Mouse (Mus musculus) macrophage (primary cell): ENCODE measurements around the gene Bri3. TPM values are rescaled to one million over a fixed set of nuclear protein-coding genes. Genes with fewer than 3 reads are reported as not detected.
"Not testable (repeated sequence)": the region's sequence is repeated elsewhere in the genome, so short reads cannot be mapped to it uniquely, and the experiment has no call there.

Experiments
- H3K27ac ChIP-seq: fragments of 350-480 bp; formaldehyde crosslinking; 2 replicates; pipeline ENCODE4 v1.9.0; 2021
- H3K36me3 ChIP-seq: fragments of 350-480 bp; formaldehyde crosslinking; 2 replicates; pipeline ENCODE4 v1.9.0; 2021; ENCODE audit errors: inconsistent target
- H3K4me3 ChIP-seq: fragments of 350-480 bp; formaldehyde crosslinking; 2 replicates; pipeline ENCODE4 v1.9.0; 2021; ENCODE audit errors: inconsistent target
- H3K79me2 ChIP-seq: fragments of 350-480 bp; formaldehyde crosslinking; 2 replicates; pipeline ENCODE4 v1.9.0; 2021; ENCODE audit errors: inconsistent target
- WGBS: methylation state at CpG from one replicate; pipeline ENCODE4 v1.1.7; 2026; ENCODE audit warnings: inconsistent platforms; ENCODE audit not compliant: missing documents; 5-methylcytosine and 5-hydroxymethylcytosine counted together
- polyA plus RNA-seq: library from polyadenylated mRNA; stranded (reverse); fragments of 250-400 nt; gene quantifications from 3 replicates; pipeline ENCODE4 v1.2.4, GENCODE M21; 2018; ENCODE audit warnings: inconsistent platforms

The Bri3 gene
- polyA plus RNA-seq, 1 experiment from 2014 or later: 238 TPM

DNA sequence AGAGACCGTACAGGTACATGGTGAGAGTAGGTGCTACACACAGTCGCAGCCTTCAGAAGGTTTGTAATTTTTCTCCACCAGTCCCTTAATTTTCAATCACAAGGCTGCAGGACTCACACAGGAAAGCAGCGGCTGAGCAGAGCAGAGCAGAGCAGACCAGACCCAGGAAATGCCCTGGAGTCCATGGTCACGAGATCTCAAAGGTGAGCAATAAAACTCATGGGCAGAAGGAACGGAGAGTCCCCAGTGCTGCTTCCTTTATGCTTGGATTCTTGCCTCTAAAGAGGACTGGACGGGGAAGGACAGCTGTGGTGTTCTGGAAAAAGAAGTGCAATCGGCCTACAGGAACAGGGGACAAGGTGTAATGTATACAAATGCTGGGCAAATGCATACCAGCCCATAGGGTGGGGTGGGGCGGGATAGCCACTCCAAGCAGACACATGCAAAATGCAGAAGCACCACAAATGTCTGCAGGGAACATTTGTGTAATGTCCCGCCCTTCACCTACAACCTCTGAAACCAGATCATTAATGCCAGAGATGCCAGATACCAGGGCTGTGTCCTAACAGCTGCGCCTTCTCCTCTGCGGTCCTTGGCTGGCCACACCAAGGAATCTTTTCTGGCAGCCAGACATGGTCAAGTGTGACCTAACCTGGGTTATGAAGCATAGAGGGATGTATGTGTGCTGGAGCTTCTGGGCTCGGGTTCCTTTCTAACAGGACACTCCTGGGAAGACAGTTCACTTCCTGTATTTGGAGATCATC lies 70.7 kb downstream of the Bri3 start:
- H3K79me2 ChIP-seq: no peaks in the 10 kb centered on the region
- no peak overlapping the region for H3K27ac ChIP-seq
- no peaks in the 10 kb centered on the region for H3K36me3 ChIP-seq
- H3K4me3 ChIP-seq: no peak overlapping the region
- WGBS: 94% methylated on average over 12 of the region's 12 CpGs

DNA sequence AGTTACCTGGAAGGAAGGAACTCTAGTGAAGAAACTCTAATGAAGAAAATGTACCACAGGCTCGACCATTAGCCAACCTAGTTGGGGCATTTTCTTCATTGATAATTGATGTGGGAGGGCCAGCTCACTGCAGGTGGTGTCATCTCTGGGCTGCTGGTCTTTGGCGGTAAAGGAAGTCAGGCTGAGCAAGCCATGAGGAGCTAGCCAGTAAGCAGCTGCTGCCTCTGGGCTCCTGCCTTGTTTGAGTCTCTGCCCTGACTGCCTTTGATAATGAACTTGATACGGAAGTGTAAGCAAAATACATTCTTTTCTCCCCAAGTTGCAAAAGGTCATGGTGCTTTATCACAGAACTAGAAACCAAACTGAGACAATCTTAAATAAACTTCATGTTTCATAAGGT lies 72.2 kb downstream of the Bri3 start:
- H3K27ac ChIP-seq: no peak overlapping the region
- 93% methylated on average over 3 of the region's 3 CpGs for whole genome bisulfite sequencing
- no peaks in the 10 kb centered on the region for H3K79me2 ChIP-seq
- no peak overlapping the region for H3K4me3 ChIP-seq
- H3K36me3 ChIP-seq: no peaks in the 10 kb centered on the region

DNA sequence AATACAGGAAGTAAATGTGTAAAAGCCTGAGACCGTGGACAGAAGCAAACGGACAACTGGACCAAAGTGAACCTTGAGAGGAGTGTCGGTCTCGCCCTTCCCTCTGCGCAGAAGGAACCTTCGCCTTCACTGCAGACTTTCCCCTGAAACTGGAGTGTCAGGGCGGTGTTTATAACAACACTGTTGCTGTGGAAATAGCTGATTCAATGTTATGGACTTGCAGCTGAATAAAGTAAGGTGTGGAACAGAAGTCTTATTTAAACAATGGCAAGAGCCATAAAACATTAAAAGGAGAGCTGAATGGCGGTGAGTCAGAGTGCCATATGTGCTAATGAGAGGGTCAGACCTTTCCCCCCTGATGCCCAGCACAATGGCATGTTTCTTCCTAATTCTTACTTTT lies 73.2 kb downstream of the Bri3 start:
- no peak overlapping the region for H3K27ac ChIP-seq
- 85% methylated on average over 8 of the region's 8 CpGs for WGBS
- no peaks in the 10 kb centered on the region for H3K36me3 ChIP-seq
- H3K79me2 ChIP-seq: no peaks in the 10 kb centered on the region
- no peak overlapping the region for H3K4me3 ChIP-seq

DNA sequence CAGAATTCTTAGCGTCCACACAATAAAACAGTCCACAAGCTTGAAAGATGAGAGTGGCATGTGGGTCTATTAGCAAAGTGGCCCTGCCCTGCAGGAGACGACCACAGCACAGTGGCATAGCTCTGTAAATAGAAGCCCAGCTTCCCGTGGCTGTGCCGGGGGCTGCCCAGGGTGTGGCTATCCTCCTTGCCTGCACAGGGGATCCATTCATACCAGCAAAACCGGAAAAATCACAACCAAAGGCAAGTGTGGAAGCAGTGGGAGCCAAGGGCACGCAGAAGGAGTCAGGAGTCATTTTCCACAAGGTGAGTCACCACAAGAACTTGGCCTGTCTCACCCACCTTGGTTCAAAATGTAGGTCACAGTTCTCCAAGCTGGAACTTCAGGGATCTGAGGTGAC lies 74.0 kb downstream of the Bri3 start:
- H3K36me3 ChIP-seq: no peaks in the 10 kb centered on the region
- H3K79me2 ChIP-seq: no peaks in the 10 kb centered on the region
- no peak overlapping the region for H3K4me3 ChIP-seq
- H3K27ac ChIP-seq: no peak overlapping the region
- WGBS: 88% methylated on average over 6 of the region's 6 CpGs

DNA sequence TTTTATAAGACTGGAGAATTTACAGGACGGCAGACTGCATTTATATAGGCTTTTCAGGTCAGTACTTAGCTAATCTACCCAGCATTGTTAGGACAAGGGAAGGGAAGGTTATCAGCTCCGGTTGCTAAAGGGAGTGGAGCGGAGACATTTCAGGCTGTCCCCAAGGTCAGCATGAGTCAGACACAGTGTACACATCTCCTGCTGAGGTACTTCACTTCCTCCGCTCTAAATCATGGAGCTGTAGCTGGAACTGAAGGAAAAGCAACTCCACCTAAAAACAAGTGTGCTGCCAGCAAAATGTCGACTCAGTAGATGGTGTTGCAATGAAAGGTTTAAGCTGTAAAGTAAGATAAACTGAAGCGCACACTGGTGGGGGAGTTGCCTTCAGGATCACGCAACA lies 77.4 kb downstream of the Bri3 start:
- Histone ChIP-seq H3K36me3 (no peaks in the 10 kb centered on the region), H3K4me3 (no peak overlapping the region), H3K27ac (no peak overlapping the region), H3K79me2 (no peaks in the 10 kb centered on the region)
- 79% methylated on average over 7 of the region's 7 CpGs for WGBS

DNA sequence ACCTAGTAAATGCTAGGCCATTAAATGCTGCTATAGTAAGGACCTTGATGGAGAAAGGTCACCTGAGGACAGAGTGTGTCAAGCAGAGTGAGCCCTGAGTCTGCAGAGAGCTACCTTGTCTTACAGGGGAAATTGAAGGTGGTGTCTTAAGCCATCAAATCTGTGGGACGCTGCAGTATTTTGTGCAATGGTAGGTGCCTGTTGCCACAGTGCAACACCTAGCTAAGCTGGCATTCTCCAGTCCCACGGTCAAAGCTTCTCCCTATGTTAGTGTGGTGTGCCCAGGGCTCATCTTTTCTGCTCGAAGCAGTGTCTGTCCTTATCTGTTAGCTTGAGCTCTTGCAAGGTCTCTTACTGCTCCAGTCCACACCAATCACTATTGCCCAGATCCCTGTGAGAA lies 78.5 kb downstream of the Bri3 start:
- WGBS: 100% methylated on average over 3 of the region's 3 CpGs
- no peaks in the 10 kb centered on the region for H3K36me3 ChIP-seq

DNA sequence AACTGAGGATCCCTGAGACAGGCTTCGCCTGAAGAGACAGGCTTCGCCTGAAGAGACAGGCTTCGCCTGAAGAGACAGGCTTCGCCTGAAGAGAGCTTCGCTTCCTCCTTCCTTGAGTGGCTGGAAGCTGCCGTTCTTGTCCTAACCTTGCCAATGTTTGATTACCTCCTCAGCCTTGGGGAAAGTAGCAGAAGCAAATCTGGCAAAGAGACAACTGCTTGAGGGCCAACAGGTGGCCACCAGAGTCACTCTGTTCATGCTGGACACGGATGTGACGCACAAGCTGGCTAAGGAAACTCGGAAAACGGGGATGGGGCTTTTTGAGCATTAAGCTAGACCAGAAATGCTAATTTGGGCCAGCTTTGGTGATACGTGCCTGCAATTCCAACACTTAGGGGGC lies 89.8 kb downstream of the Bri3 start:
- H3K27ac ChIP-seq: no peak overlapping the region
- 93% methylated on average over 10 of the region's 11 CpGs for WGBS
- no peaks in the 10 kb centered on the region for H3K36me3 ChIP-seq
- H3K4me3 ChIP-seq: no peak overlapping the region
- no peaks in the 10 kb centered on the region for H3K79me2 ChIP-seq

More for the DNA sequence above, 78.5 kb downstream of the Bri3 start:
- H3K27ac ChIP-seq: no peak overlapping the region
- H3K4me3 ChIP-seq: no peak overlapping the region
- no peaks in the 10 kb centered on the region for H3K79me2 ChIP-seq

DNA sequence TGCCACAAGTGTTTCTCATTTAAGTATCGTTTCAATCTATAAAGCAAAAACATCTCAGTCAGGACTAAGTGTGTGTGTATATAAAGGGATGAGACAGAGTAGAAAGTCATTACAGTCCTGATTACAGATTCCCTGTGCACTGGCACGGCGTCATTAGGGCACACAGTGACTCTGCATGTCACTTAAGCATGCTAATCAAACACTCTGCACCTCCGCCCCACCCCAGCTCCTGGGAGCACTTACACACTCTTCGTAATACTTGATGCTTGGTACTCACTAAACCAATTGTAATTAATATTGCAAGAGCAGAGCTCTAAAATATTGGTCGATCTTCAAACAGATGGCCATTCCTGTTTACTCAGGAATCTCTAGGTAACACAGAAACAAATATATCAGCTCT lies 91.1 kb downstream of the Bri3 start:
- H3K4me3 ChIP-seq, H3K36me3 ChIP-seq, H3K27ac ChIP-seq, H3K79me2 ChIP-seq: not testable (repeated sequence)
- 94% methylated on average over 5 of the region's 6 CpGs for WGBS

DNA sequence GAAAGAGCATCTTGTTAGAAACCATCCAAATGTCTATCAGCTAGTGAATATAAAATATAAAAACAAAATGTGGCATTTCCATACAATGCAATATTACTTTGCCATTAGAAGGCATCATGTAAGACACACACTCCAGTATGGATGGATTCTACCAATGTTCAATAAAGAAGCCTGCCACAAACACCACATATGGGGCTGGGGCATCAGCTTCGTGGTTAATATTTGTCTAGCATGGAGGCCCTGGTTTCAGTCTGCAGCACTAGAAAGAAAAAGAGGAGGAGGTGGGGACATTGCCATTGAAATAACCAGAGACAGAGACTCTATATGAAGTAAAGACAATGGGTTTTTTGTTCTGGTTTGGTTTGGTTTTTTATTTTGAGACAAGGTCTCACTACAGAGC lies 94.5 kb downstream of the Bri3 start:
- Histone ChIP-seq H3K4me3 (no peak overlapping the region), H3K36me3 (no peaks in the 10 kb centered on the region), H3K79me2 (no peaks in the 10 kb centered on the region), H3K27ac (no peak overlapping the region)
- WGBS: 67% methylated on average over 1 of the region's 1 CpGs

DNA sequence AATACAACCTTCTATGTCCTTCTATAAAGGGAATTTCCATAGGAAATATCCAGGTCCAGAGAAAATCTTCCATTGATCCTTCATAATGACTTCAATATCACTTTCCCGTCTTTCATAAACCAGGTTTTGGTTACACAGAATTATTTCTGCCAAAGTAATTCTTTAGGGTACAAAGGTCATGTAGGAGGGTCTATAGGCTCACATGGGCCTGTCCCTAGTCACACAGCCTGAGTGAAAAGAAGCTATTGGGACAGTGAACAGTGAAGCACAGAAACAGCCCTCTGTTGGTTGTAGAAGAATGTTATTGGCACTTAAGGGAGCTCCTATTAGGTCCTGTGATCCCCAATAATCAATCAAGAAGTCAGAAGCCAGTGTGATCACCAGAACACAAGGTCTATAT lies 96.8 kb downstream of the Bri3 start:
- H3K27ac ChIP-seq: no peak overlapping the region
- no peaks in the 10 kb centered on the region for H3K36me3 ChIP-seq
- H3K79me2 ChIP-seq: no peaks in the 10 kb centered on the region
- no peak overlapping the region for H3K4me3 ChIP-seq
- WGBS: 92% methylated on average over 1 of the region's 1 CpGs

DNA sequence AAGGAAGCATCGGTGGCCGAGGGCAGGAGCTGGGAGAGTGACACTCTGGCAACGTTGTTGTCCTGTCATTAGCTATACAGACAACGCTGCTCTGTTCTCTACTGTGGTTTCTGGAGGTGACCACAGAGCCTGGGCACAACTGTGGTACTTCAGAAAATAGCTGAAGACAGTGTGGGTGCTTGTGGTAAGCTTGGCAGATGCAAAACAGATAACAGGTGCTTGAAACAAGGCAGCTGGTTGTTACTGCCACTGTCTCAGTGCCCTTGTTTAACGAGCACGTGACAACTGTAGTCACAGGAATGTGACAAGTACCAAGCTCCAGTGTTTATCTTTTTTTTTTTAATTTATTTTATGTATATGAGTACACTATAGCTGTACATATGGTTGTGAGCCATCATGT lies 100.4 kb downstream of the Bri3 start:
- Histone ChIP-seq H3K4me3 (no peak overlapping the region), H3K79me2 (no peaks in the 10 kb centered on the region), H3K27ac (no peak overlapping the region), H3K36me3 (no peaks in the 10 kb centered on the region)
- 16% methylated on average over 6 of the region's 6 CpGs for WGBS

DNA sequence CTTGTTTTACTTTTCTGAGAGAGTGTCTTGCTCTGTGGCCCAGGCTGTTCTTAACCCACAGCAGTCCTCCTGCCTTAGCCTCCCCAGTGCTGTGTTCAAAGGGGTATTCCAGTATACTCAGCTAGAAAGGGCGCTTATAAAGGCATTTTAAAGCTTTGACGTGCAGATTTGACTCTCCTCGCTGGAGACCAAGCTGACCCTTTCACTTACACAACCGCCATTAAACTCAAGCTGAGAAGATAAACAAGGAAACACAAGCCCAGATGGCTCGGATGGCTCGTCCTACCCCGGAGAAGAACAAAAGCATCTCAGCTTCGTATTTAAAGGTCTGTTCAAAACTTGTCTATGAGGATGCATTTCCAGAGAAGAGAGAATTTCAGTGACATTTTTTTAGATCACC lies 106.9 kb downstream of the Bri3 start:
- H3K79me2 ChIP-seq: no peaks in the 10 kb centered on the region
- H3K36me3 ChIP-seq: no peaks in the 10 kb centered on the region
- no peak overlapping the region for H3K27ac ChIP-seq
- no peak overlapping the region for H3K4me3 ChIP-seq
- WGBS: 86% methylated on average over 8 of the region's 8 CpGs

DNA sequence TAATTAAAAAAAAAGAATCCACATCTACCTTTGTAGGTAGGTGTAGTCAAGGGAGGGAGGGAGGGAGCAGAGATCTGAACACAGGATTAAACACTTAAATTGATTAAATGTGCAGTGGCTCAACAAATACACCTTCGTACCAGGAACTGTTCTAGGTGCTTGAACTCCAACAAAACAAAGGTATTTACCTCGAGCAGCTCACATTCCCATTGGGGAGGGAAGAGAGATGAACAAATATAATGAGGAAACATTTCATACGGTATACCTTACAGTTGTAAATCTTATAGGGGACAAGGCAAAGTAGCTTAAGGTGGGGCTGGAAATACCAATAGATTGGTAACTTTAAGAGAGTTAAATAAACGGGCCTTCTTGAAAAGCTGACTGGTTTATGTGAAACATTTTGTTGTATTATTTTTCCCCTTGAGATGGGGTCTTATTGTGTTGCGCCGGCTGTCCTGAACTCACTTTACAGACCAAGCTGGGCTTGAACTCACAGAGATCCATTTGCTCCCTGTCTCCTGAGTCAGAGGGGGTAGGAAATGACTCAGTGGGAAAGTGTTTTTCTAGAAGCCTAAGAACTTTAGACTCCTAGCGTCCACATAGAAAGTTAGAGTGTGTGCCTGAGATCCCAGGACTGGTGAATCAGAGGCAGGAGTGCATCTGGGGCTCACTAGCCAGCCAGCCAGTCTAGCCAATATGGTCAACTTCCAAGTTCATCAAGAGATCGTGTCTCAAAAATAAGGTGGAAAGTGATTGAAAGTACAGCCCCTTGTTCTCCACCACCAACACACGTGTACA lies 108.2 kb downstream of the Bri3 start:
- H3K79me2 ChIP-seq: no peaks in the 10 kb centered on the region
- H3K27ac ChIP-seq: no peak overlapping the region
- H3K4me3 ChIP-seq: no peak overlapping the region
- no peaks in the 10 kb centered on the region for H3K36me3 ChIP-seq
- WGBS: 88% methylated on average over 9 of the region's 9 CpGs

DNA sequence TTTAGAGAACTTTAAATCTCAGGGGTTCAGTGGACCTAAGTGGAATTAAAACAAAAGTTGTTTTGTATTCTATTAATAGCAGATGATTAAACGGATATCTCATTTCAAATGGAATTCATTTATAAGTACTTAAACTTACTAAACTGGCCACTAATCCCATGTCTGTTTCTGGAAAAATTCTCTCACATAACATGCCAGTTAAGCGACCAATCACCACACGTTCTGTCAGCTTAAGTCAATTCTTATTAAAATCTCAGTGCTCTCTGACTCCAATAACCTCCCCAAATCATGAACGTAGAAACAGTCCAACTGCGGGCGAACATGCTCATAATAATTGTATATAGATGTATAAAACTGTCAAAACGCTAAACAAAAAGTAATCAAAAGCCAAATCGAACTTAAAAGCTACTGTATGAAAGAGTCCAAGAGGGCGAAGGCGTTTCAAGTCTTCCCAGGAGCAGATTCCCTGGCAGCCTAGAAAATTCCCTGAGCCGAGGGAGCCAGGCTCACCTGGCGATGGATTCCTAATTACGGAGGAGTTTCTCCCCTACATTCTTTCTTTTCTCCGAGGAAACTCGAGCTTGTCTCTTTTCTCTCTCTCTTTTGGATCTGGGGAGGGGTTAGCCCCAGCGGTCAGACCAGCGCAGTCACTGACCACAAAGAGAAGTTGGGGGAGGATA lies 112.7 kb downstream of the Bri3 start:
- no peaks in the 10 kb centered on the region for H3K36me3 ChIP-seq
- no peak overlapping the region for H3K27ac ChIP-seq
- H3K4me3 ChIP-seq: no peak overlapping the region
- WGBS: 24% methylated on average over 17 of the region's 17 CpGs
- H3K79me2 ChIP-seq: no peaks in the 10 kb centered on the region

DNA sequence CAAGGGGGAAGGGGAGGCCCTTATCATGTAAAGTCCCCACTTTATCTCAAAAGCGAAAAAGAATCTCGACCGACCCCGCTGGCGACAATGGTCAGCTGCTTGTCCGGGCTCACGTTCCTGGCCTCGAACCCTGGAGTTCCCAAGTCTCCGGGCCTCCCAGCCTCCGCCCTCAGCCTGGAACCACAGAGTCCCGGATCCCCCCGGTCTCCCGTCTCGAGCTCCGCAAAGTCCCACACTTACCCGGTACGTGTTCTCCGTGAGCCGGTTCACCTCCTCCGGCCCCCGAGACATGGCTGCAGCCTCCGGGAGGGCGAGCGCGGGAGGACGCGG lies 113.3 kb downstream of the Bri3 start:
- Histone ChIP-seq H3K79me2 (no peaks in the 10 kb centered on the region), H3K36me3 (no peaks in the 10 kb centered on the region), H3K27ac (no peak overlapping the region), H3K4me3 (no peak overlapping the region)
- 3% methylated on average over 17 of the region's 27 CpGs for WGBS
